Mouse (Mus musculus): Measurements from ENCODE around the gene Pisd. TPM values are rescaled to one million over a fixed set of nuclear protein-coding genes. Genes with fewer than 3 reads are reported as not detected.
"Not testable (repeated sequence)": the region's sequence is repeated elsewhere in the genome, so short reads cannot be mapped to it uniquely, and the experiment has no call there.

The Pisd gene
- total RNA-seq (2015; ENCODE audit: low replicate concordance) (6.0 and 14.4 TPM in 2 replicates), total RNA-seq (2017; ENCODE audit: low replicate concordance) (4.3 and 10.2 TPM in 2 replicates)

DNA sequence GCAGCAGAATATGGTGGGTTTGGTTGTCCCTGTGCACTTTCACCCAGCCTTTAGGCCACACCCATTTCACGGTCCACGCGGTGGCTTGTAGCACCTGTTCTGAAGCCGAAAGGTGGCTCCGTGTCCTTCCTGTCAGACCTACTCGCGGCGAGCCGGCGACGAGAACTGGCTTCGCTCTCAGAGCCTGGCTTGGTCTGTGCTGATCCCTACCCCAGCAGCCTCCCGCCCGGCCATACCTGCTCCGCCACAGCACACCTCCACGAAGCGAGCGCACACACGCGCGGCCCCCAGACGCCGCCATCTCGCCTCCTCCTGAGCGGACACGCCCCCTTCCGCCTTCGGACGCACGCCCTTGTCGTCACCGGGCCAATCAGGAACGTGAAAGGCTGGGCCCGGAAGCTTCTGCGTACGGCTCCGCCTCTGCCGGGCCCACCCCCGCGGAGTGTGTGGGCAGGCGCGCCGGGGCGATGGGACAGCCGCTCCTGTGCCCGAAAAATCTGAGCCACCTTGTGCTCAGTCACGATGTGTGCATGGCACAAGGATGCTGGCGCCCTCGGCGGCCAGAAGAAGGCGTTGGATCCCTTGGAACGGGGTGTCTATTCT is at the start of gene Pisd:
Gene Pisd, minus strand, starts transcription at position 334 of the 603 bp plus-strand sequence.
- ATAC-seq (replicated peaks; ENCODE audit: low FRiP score, poor library complexity, severe bottlenecking) = peak; percentile 100

- no peak for ATAC-seq (replicated peaks; ENCODE audit: low FRiP score, poor library complexity, severe bottlenecking)
Observed at GRCm38 (mm10) chr5:32834497-32834896, 49.1 kb upstream of the Pisd start.

- no peak for ATAC-seq (replicated peaks; ENCODE audit: low FRiP score, poor library complexity, severe bottlenecking)
Observed at GRCm38 (mm10) chr5:32830054-32830453, 44.6 kb upstream of the Pisd start.

- ATAC-seq (replicated peaks; ENCODE audit: low FRiP score, poor library complexity, severe bottlenecking) = not testable (repeated sequence)
Observed at GRCm38 (mm10) chr5:32828766-32829165, 43.3 kb upstream of the Pisd start.

GRCm38 (mm10) chr5:32827009-32827408 is 41.6 kb upstream of the Pisd start, which contains the start of gene Gm20671:
Gm20671 (minus strand) TSS chr5:32827109.
- ATAC-seq (replicated peaks; ENCODE audit: low FRiP score, poor library complexity, severe bottlenecking) = no peak

GRCm38 (mm10) chr5:32820471-32820870 is 35.0 kb upstream of the Pisd start:
- ATAC-seq (replicated peaks; ENCODE audit: low FRiP score, poor library complexity, severe bottlenecking) = no peak

- no peak for ATAC-seq (replicated peaks; ENCODE audit: low FRiP score, poor library complexity, severe bottlenecking)
Observed at GRCm38 (mm10) chr5:32815396-32815795, 29.9 kb upstream of the Pisd start.

GRCm38 (mm10) chr5:32786454-32786853 is 1.0 kb upstream of the Pisd start:
- ATAC-seq (replicated peaks; ENCODE audit: low FRiP score, poor library complexity, severe bottlenecking) = not testable (repeated sequence)

GRCm38 (mm10) chr5:32784726-32785125 is 720 bp downstream of the Pisd start:
- no peak for ATAC-seq (replicated peaks; ENCODE audit: low FRiP score, poor library complexity, severe bottlenecking)

DNA sequence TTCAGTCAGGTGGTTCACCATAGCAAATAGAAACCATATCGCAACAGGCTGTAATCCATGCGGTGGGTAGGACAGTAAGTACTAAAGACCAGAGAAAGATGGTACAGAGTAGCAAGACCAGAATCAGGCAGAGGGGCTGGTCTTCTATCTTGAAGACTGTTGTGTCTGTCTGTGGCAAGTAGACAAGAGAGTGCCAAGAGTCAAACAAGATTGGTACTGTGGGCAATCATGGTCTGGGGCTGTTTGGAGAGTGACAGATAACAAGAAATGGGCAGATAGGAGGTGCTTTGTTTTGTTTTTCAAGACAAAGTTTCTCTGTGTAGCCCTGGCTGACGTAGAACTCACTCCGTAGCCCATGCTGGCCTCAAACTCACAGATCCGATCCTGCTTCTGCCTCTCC is 3.9 kb downstream of the Pisd start:
- ATAC-seq (replicated peaks; ENCODE audit: low FRiP score, poor library complexity, severe bottlenecking) = no peak

GRCm38 (mm10) chr5:32778168-32778567 is 7.3 kb downstream of the Pisd start:
- no peak for ATAC-seq (replicated peaks; ENCODE audit: low FRiP score, poor library complexity, severe bottlenecking)

DNA sequence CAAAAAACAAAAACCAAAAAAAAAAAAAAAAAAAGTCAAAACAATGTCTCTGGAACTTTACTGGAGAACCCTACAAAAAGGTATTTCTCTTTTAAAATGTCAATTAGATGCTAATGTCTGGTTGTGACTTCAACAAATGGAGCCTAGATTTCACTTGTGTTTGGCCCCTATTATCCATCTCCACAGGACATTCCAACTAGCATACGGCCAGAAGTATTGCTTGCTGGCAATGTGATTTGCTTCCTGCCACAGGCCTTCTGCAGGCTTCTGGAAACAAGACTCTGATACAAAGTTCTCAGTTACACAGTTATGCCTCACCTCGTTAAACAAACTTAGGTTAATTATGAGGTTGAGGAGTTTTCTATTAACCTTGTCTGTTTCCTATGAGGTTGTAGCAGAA is 13.1 kb downstream of the Pisd start:
- no peak for ATAC-seq (replicated peaks; ENCODE audit: low FRiP score, poor library complexity, severe bottlenecking)

GRCm38 (mm10) chr5:32767636-32768373 is 17.6 kb downstream of the Pisd start:
- no peak for ATAC-seq (replicated peaks; ENCODE audit: low FRiP score, poor library complexity, severe bottlenecking)

GRCm38 (mm10) chr5:32767004-32767403 is 18.4 kb downstream of the Pisd start:
- ATAC-seq (replicated peaks; ENCODE audit: low FRiP score, poor library complexity, severe bottlenecking) = no peak

DNA sequence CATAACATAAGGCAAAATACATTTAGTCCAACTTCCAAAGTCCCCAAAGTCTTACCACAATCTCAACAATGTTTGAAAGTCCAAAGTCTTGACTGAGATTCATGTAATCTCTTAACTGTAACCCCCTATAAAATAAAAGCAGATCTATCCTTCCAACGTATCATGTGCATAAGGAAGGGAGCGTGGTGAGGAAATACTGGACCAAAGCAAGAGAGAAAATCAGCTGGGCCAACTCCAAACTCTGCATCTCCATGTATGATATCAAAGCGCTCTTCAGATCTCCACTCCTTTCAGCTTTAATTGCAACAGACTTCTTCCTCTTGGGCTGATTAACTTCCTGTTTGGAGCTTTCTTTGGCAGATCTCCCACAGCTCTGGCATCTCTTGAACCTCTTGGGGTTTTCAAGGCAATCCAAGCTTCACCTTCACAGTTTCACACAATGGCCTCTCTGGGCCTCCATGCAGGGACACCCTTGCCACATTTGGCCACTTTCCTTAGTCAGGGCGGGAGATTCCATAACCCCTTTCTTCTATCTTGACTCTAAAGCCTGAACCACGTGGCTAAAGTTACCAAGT is 23.8 kb downstream of the Pisd start:
- no peak for ATAC-seq (replicated peaks; ENCODE audit: low FRiP score, poor library complexity, severe bottlenecking)

DNA sequence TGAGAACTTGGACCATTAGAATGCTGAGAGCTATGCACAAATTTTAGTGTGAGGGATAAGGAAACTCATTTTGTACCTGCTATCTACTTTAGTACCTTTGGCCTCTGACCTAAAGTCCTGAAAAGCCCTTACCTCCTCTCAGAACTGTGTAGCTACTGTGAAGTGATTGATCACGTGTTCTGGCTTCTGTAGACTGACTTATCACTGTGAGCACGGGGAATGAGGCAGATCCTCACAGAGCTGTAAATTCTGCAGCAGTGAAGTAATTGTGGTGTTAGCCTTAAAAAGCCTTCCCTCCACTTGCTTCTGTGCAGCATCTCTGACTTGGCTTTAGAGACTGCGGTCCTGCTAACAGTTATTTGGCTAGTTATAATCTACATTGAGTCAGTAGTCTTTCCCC is 24.7 kb downstream of the Pisd start:
- ATAC-seq (replicated peaks; ENCODE audit: low FRiP score, poor library complexity, severe bottlenecking) = no peak

- not testable (repeated sequence) for ATAC-seq (replicated peaks; ENCODE audit: low FRiP score, poor library complexity, severe bottlenecking)
Observed at GRCm38 (mm10) chr5:32760352-32760751, 25.1 kb downstream of the Pisd start.

DNA sequence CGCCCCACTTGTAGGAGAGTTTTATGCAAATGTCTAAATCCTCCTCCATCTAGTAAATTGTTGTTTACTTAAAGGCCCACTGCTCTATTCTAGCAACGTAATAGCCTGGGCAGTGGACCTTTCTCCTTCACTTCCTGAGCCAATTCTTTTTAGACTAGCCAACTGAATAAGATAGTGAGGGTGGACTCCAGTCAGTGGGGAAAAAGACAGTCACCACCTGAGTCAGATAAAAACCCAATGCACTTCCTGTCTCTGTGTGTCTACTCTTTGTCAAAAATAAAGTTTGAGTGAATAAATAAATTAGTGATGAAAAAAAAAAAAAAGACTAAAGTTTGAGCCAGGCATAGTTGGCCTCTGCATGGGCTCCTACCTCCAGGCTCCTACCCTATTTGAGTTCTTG is 25.8 kb downstream of the Pisd start:
- no peak for ATAC-seq (replicated peaks; ENCODE audit: low FRiP score, poor library complexity, severe bottlenecking)

DNA sequence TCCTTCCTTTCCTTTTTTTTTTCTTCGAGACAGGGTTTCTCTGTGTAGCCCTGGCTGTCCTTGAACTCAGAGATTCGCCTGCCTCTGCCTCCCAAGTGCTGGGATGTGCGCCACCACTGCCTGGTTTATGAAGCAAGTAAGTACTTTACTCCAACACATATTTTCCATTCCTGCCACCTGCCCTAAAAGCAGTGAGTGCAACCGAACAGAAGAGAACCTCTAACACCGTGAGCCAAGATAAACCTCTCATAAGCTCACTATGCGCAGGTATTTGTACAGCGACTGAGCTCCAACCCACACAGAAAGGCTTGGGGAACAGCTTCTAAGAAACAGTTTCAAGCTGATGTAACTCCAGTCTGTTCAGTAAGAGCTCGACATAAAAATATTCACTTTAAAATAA is 29.3 kb downstream of the Pisd start:
- no peak for ATAC-seq (replicated peaks; ENCODE audit: low FRiP score, poor library complexity, severe bottlenecking)

- no peak for ATAC-seq (replicated peaks; ENCODE audit: low FRiP score, poor library complexity, severe bottlenecking)
Observed at GRCm38 (mm10) chr5:32751736-32752135, 33.7 kb downstream of the Pisd start.

GRCm38 (mm10) chr5:32748936-32749335 is 36.5 kb downstream of the Pisd start:
- ATAC-seq (replicated peaks; ENCODE audit: low FRiP score, poor library complexity, severe bottlenecking) = no peak

Measured in erythroblast, adult 5-6 weeks (primary cell).